Mouse (Mus musculus): ENCODE results near the gene Rhof. TPM values are rescaled to one million over a fixed set of nuclear protein-coding genes. Genes with fewer than 3 reads are reported as not detected.
"Not testable (repeated sequence)": the region's sequence is repeated elsewhere in the genome, so short reads cannot be mapped to it uniquely, and the experiment has no call there.

Gene Rhof
- polyA plus RNA-seq, 1 experiment from 2014 or later: 4.8 TPM

GRCm38 (mm10) chr5:123061402-123061749 is 71.1 kb downstream of the Rhof start:
- ATAC-seq (replicated peaks; ENCODE audit: low FRiP score); H3K27ac ChIP-seq (ENCODE audit: low read depth, low read length); H3K4me3 ChIP-seq (ENCODE audit: low read depth, low read length); H3K4me2 ChIP-seq; H3K36me3 ChIP-seq (ENCODE audit: control insufficient read depth, insufficient read depth, low read length); H3K9ac ChIP-seq (ENCODE audit: low read depth, low read length); H3K27me3 ChIP-seq (replicated peaks; ENCODE audit: control insufficient read depth, insufficient read depth, low read length); DNase-seq (ENCODE audit: low spot score); H3K9me3 ChIP-seq (ENCODE audit: control insufficient read depth, low read length): not testable (repeated sequence)
- WGBS: 78% methylated on average over 4 of the region's 6 CpGs
- peaks cover 11% of the 10 kb centered on the region for H3K4me1 ChIP-seq (replicated peaks; ENCODE audit: control insufficient read depth, insufficient read depth, low read length)

DNA sequence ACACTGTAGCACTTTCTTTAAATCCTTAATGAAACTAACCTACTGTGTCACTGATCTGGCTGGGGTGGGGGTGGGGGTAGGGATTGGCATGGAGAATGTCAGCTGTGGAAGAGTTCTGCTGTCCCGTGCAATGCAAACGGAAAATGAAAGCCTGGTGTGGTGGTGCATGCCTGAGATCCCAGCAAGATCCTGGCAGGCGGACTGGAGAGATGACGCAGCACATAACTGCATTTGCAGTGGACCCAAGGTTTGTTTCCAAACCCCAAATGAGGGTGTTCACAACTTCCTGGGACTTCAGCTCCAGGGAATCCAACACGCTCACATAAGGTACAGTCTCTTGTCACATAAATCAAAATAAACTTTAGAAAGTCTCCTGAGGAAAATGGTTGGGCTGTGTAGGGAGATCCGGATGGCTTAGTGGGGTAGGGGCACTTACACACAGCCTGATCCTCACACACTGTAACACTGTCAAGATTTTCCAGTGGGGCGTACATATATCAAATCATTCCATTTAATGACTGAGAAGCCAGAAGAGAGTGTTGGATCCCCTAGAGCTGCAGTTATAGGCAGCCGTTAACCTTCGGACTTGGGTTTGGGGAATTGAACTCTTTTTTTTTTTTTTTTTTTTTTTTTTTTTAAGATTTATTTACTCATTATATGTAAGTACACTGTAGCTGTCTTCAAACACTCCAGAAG is 71.6 kb downstream of the Rhof start:
- Histone ChIP-seq H3K27me3 (replicated peaks; ENCODE audit: control insufficient read depth, insufficient read depth, low read length) (no peaks in the 10 kb centered on the region), H3K4me1 (replicated peaks; ENCODE audit: control insufficient read depth, insufficient read depth, low read length) (peaks cover 11% of the 10 kb centered on the region), H3K4me2 (no peak overlapping the region), H3K9ac (ENCODE audit: low read depth, low read length) (no peak overlapping the region), H3K36me3 (ENCODE audit: control insufficient read depth, insufficient read depth, low read length) (no peaks in the 10 kb centered on the region), H3K27ac (ENCODE audit: low read depth, low read length) (no peak overlapping the region), H3K4me3 (ENCODE audit: low read depth, low read length) (no peak overlapping the region), H3K9me3 (ENCODE audit: control insufficient read depth, low read length) (no peaks in the 10 kb centered on the region)
- 77% methylated on average over 9 of the region's 9 CpGs for WGBS
- ATAC-seq (replicated peaks; ENCODE audit: low FRiP score) (no peak), DNase-seq (ENCODE audit: low spot score) (no peak)

GRCm38 (mm10) chr5:123059757-123060520 is 72.6 kb downstream of the Rhof start:
- no peaks in the 10 kb centered on the region for H3K9me3 ChIP-seq (ENCODE audit: control insufficient read depth, low read length)
- WGBS: 37% methylated on average over 14 of the region's 14 CpGs
- no peaks in the 10 kb centered on the region for H3K27me3 ChIP-seq (replicated peaks; ENCODE audit: control insufficient read depth, insufficient read depth, low read length)
- peaks cover 11% of the 10 kb centered on the region for H3K4me1 ChIP-seq (replicated peaks; ENCODE audit: control insufficient read depth, insufficient read depth, low read length)
- H3K27ac ChIP-seq (ENCODE audit: low read depth, low read length): no peak overlapping the region
- ATAC-seq (replicated peaks; ENCODE audit: low FRiP score) (no peak), DNase-seq (ENCODE audit: low spot score) (no peak)
- H3K9ac ChIP-seq (ENCODE audit: low read depth, low read length): 0 out of 2 replicates have a peak overlapping the region, but pooled peaks have one; percentile 14
- peak overlapping the region; percentile 16; the same call in 1 of the 2 replicates for H3K4me2 ChIP-seq
- H3K36me3 ChIP-seq (ENCODE audit: control insufficient read depth, insufficient read depth, low read length): no peaks in the 10 kb centered on the region
- no peak overlapping the region for H3K4me3 ChIP-seq (ENCODE audit: low read depth, low read length)

GRCm38 (mm10) chr5:123058251-123059102 is 74.0 kb downstream of the Rhof start:
- 33% methylated on average over 16 of the region's 16 CpGs for WGBS
- H3K9ac ChIP-seq (ENCODE audit: low read depth, low read length): peak overlapping the region; percentile 65

DNA sequence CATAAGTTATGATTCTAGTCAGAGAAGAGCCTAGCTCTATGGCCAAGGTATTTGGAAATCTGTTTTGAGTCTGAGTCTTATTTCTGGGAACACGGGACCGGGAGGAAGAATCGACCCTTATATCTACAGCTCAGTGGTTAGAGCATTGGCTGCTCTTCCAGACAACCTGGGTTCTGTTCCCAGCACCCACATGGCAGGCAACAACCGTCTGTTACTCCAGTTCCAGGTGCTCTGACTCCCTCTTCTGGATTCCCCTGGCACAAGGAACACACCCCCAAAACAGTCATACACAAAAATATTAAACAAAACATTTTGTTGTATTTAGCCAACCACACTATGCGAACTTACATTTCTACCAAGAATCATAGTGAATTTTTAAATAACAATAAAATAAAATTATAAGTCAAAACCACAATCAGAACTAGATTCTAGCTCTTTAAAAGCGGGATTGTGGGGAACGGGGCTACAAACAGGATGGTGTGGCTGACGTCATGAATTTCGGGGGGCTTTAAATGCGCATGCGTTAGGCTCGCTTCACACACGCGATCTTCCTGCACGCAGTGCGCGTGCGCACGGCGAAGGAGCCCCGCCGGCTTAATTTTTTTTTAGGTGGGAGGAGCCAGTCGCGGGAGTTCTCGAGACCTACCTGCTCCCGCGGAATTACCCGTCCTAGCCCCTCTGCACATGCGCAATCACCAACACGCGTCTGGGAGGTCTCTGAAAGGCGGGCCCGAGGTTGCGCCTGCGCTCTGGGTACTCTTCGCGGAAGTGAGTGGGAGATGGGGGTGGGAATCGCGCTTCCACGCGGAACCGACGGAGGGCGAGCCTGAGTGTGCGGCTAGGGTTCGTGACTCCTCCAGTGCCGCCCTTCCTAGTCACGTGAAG is 74.9 kb downstream of the Rhof start:
- peak overlapping the region; percentile 74 for H3K4me2 ChIP-seq
- H3K27ac ChIP-seq (ENCODE audit: low read depth, low read length): peak overlapping the region; percentile 75
- H3K9me3 ChIP-seq (ENCODE audit: control insufficient read depth, low read length): no peaks in the 10 kb centered on the region
- 7% methylated on average over 48 of the region's 48 CpGs for WGBS
- H3K36me3 ChIP-seq (ENCODE audit: control insufficient read depth, insufficient read depth, low read length): no peaks in the 10 kb centered on the region
- no peaks in the 10 kb centered on the region for H3K27me3 ChIP-seq (replicated peaks; ENCODE audit: control insufficient read depth, insufficient read depth, low read length)
- H3K4me1 ChIP-seq (replicated peaks; ENCODE audit: control insufficient read depth, insufficient read depth, low read length): peaks cover 11% of the 10 kb centered on the region
- DNase-seq (ENCODE audit: low spot score) (peak; percentile 100), ATAC-seq (replicated peaks; ENCODE audit: low FRiP score) (peak; percentile 95)
- peak overlapping the region; percentile 41 for H3K4me3 ChIP-seq (ENCODE audit: low read depth, low read length)
- peak overlapping the region; percentile 65 for H3K9ac ChIP-seq (ENCODE audit: low read depth, low read length)

More at GRCm38 (mm10) chr5:123058251-123059102, 74.0 kb downstream of the Rhof start:
- DNase-seq (ENCODE audit: low spot score) (no peak), ATAC-seq (replicated peaks; ENCODE audit: low FRiP score) (no peak; the same call in 1 of the 2 replicates)
- Histone ChIP-seq H3K4me1 (replicated peaks; ENCODE audit: control insufficient read depth, insufficient read depth, low read length) (peaks cover 11% of the 10 kb centered on the region), H3K36me3 (ENCODE audit: control insufficient read depth, insufficient read depth, low read length) (no peaks in the 10 kb centered on the region), H3K4me2 (peak overlapping the region; percentile 74), H3K4me3 (ENCODE audit: low read depth, low read length) (peak overlapping the region; percentile 41), H3K27me3 (replicated peaks; ENCODE audit: control insufficient read depth, insufficient read depth, low read length) (no peaks in the 10 kb centered on the region), H3K27ac (ENCODE audit: low read depth, low read length) (peak overlapping the region; percentile 75), H3K9me3 (ENCODE audit: control insufficient read depth, low read length) (no peaks in the 10 kb centered on the region)

Other genes starting within 250 kb of the Rhof start
- 46.8 and 48.8 TPM in 2 replicates for gene Kdm2b, start 142.9 kb downstream of the Rhof start, polyA plus RNA-seq (2014; fragmentation: Nextera tagmentation; extraction: Ambion mirVana)
- 8.6 and 9.6 TPM in 2 replicates for gene Orai1, start 117.6 kb downstream of the Rhof start, polyA plus RNA-seq (2014; fragmentation: Nextera tagmentation; extraction: Ambion mirVana)
- gene Morn3, start 85.7 kb downstream of the Rhof start, polyA plus RNA-seq (2014; fragmentation: Nextera tagmentation; extraction: Ambion mirVana): not detected in 2 replicates
- gene Tmem120b, start 64.3 kb downstream of the Rhof start, polyA plus RNA-seq (2014; fragmentation: Nextera tagmentation; extraction: Ambion mirVana): 24.3 and 24.8 TPM in 2 replicates
- gene Setd1b, start 9.5 kb upstream of the Rhof start, polyA plus RNA-seq (2014; fragmentation: Nextera tagmentation; extraction: Ambion mirVana): 7.9 and 9.6 TPM in 2 replicates
- 103 TPM in 2 replicates for gene Psmd9, start 36.7 kb upstream of the Rhof start, polyA plus RNA-seq (2014; fragmentation: Nextera tagmentation; extraction: Ambion mirVana)
- 2.5 and 3.5 TPM in 2 replicates for gene Hpd, start 50.0 kb upstream of the Rhof start, polyA plus RNA-seq (2014; fragmentation: Nextera tagmentation; extraction: Ambion mirVana)
- 0.12 and 0.40 TPM in 2 replicates for gene Wdr66, start 119.4 kb upstream of the Rhof start, polyA plus RNA-seq (2014; fragmentation: Nextera tagmentation; extraction: Ambion mirVana)
- gene Bcl7a, start 211.1 kb upstream of the Rhof start, polyA plus RNA-seq (2014; fragmentation: Nextera tagmentation; extraction: Ambion mirVana): 18.2 and 21.1 TPM in 2 replicates

All from liver, embryonic 11.5 days (tissue).